Mouse (Mus musculus) spleen, embryonic (tissue): ENCODE data around the gene Clip2.
"Not testable (repeated sequence)": the region's sequence is repeated elsewhere in the genome, so short reads cannot be mapped to it uniquely, and the experiment has no call there.

ENCODE experiments used
- CTCF ChIA-PET: fragments of 350-600 bp; sonication (Branson Sonifier 250); formaldehyde crosslinking; loops from one replicate; lab custom pipeline; 2022; lab: Charles Lee

Gene Clip2

DNA sequence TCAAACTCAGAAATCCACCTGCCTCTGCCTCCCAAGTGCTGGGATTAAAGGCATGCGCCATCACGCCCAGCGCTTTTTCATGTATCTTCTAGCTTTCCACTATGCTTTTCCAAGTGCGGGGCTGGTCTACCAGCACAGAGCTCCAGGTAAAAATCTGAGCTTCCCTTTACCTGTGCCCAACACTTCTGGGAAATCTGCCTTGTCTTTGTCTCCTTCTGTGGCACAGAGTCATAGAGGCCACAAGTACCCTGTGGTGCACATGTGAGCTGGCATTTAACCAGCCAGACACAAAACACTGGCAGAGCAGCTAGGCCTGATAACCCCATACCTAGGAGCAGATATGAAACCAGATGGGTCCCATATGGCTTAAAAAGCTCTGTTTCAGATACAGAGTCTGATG is 59.3 kb downstream of the Clip2 start:
- CTCF ChIA-PET = interaction anchor here (1.5 to 2.4 kb wide), 3 partner anchors 10 to 211 kb away, joined by 3 to 12 read pairs (median 3); no protein-coding TSS in a partner anchor

DNA sequence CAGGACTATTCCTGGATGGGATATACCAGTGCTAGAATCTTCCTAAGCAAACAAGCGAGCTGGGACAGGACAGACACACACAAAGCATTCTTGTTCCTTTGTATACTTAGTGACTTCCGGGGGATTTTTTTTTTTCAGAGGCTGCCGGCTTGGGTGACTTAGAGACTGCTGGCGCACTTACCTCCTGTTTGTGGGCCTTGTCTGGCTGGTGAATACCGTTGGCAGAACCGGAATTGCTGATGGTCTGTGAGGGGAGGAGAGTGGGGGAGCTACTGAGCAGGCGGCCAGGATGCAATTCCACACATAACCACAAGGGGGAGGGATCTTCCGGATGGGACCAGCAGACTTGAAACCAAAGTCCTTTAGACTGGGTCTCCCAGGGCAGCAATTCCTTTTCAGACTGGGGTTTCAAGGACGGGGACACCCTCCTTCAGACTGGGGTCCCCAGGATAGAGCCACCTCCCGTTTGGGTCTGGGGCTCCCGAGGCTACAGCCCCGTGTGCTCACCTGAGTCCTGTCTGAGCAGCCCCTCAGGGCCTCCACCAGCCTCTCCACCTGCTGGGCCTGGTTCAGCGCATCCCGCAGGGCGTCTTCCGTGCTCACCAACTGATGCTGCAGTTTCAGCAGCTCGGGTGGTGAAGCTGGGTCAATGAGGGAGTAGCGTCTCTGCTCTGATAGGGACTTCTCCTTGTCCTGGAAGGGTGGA is 60.4 kb downstream of the Clip2 start:
- CTCF ChIA-PET = interaction anchor here (0.7 to 1.5 kb wide), 3 partner anchors 84 to 700 kb away, joined by 3 to 7 read pairs (median 3); no protein-coding TSS in a partner anchor

DNA sequence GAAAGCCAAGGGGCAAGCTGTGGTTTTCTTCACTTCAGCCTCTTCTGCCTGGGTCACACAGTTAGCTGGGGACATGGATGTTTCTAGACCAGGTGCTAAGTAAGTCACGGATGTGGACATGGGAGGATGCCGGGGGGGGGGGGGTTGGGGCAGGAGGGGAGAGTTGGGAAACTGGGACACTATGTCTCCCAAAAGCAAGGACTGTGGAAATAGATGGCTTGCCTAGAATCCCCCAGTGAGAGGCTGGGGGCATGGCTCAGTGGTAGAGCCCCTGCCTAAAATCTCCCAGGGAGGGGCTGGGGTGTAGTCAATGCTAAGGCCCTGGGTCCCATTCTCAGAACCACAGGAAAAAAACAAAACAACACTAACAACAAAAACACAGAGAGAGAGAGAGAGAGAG is 61.0 kb downstream of the Clip2 start:
- CTCF ChIA-PET = interaction anchor here (0.7 to 1.0 kb wide), 3 partner anchors 83 to 701 kb away, joined by 3 to 7 read pairs (median 3); no protein-coding TSS in a partner anchor

DNA sequence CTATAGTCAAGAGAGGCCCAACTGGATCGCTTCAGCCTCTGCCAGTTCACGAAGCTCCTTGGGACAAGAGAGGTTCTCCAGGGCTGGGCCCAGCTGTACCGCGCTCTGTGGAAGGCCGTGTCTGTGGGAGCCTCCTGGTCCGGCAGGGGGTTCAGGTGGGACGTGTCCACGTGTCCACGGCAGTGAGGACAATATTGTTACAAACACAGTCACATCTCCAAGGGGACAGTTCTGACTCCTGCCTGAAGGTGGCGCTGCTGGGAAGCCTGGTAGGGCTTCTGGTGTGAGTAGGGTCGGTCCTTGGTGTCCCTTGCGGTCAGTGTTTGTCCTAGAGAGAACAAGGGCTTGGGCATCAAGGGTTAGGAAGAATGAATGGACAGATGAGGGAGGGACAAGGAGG is 61.8 kb downstream of the Clip2 start:
- CTCF ChIA-PET = interaction anchor here (1.0 kb wide), 1 partner anchor 212 kb away, joined by 3 read pairs; no protein-coding TSS in a partner anchor

DNA sequence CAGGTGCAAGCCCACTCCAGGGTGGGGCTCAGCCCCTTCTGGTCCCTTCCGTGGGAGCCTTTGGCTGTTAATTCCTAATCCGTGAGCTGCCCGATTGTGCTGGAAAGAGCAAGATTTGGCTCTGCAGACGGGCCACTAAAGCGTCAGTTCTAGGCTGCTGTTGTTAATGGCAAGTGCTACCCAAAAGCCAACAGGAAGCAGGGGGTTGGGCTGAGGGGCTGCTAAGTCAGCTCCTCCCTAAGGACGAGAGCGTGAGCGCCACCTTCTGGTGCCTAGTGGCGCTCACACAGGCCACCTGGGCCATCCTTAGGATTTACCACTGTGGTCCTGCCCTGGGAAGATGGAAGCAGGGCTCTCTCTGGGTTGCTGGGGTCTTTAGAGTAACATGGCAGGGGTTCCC is 62.7 kb downstream of the Clip2 start:
- CTCF ChIA-PET = interaction anchor here (0.6 to 1.1 kb wide), 4 partner anchors 10 to 212 kb away, joined by 3 to 4 read pairs (median 4); no protein-coding TSS in a partner anchor

DNA sequence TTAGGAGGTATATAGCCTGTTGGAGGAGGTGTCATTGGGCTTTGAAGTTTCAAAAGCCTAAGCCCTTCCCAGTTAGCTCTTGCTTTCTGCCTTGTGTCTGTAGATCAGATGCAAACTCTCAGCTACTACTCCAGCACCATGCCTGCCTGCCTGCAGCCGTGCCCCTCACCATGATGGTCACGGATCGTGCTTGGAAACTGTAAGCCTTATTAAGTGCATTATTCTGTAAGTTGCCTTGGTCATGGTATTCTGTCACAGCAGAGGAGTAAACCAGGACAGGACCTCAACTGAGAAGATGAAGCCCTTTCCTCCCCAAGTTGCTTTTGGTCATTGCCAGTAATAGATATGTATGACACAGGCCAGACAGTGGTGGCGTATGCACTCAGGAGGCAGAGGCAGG is 63.6 kb downstream of the Clip2 start:
- CTCF ChIA-PET = interaction anchor here (1.1 kb wide), 1 partner anchor 206 kb away, joined by 3 read pairs; no protein-coding TSS in a partner anchor

DNA sequence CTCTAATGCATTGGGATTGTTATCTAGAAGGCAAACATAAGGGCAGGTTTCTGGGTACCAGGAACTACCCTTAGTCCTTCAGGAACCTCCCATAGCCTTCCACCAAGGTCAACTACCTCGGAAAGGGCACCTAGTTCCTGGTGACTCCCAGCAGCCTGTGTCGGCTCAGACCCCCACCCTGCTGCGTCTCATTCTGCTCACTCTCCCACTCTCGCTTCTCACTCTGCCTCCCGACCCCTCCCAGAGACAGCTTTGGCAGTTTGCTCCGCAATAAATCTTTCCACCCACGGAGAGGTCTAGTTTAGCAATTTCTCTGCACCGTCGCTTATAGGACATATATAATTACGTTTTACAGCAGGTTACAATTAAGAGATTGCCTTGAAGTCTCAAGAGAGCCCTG is 64.2 kb downstream of the Clip2 start:
- CTCF ChIA-PET = no interaction called here

DNA sequence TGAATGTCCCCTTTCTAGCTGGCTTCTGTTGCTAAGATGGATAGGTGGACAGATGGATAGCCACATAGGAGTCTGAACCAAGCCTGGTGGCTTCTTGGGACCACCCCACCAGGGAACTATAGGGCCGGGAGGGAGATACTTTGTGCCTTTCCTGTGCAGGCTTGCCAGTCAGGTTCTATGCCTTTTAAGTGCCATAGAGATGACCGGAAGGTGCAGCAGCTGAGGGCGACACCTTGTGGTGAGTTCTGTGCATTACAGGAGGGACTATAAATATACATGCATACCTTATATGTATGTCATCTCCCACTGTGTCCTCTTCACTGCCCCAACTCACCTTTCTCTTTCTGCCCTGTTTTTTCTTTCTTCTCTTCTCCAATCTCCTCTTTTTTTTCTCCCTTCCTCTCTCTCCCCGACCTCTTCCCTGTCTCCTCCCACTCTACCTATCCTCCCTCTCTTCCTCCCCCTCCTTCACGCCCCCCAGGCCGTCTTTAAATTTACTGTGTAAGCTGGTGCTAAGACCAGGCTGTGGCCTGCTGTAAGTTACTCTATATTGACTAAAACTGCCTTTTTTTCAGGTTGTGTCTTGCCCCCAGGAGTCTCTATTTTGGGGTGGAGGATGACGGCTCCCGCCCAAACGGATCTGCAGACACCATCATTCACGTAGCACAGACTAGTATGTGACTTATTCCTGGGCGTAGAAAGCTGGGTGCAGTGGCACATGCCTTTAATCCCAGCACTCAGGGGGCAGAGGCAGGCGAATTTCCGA is 66.2 kb downstream of the Clip2 start:
- CTCF ChIA-PET = interaction anchor here (0.6 to 1.5 kb wide), 2 partner anchors 112 to 206 kb away, joined by 4 to 5 read pairs; no protein-coding TSS in a partner anchor

DNA sequence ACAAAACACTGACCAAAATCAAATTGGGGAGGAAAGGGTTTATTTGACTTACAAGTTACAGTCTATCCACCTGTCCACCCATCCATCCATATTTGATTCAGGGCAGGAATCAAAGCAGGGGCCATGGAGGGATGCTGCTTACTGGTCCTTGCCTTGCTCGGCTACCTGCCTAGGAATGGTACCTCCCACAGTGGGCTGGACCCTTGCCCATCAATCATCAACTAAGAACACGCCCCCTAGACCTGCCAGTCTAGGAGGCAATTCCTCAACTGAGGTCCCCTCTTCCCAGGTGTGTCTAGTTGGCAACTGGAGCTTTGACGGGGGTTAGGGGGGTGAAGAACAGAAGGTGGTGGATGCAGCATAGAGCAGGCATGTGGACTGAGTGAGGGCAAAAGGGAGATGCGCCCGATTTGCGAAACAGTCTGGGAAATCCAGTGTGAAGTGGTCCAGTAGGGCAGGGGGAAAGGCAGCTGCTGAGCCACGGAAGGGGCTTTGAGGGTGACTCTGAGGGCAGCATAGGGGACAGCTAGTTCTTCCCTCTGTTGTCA is 67.0 kb downstream of the Clip2 start:
- CTCF ChIA-PET = interaction anchor here (0.6 to 1.5 kb wide), 2 partner anchors 112 to 206 kb away, joined by 4 to 5 read pairs; no protein-coding TSS in a partner anchor

DNA sequence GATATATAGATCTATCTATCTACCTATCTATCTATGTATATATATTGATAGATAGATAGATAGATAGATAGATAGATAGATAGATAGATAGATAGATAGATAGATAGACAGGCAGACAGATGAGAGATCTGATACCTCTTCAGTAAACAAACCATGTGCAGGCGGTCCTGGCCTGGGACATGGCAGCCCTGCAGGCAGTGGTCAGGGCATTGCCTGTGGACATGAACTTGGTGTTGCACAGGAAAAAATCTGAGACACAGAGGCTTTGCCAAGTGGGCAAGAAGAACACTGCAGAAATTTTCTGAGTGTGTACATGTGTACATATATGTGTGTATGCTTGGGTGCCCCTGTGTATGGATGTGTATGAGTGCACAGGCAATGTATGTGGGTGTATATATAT is 68.9 kb downstream of the Clip2 start:
- CTCF ChIA-PET = no interaction called here

DNA sequence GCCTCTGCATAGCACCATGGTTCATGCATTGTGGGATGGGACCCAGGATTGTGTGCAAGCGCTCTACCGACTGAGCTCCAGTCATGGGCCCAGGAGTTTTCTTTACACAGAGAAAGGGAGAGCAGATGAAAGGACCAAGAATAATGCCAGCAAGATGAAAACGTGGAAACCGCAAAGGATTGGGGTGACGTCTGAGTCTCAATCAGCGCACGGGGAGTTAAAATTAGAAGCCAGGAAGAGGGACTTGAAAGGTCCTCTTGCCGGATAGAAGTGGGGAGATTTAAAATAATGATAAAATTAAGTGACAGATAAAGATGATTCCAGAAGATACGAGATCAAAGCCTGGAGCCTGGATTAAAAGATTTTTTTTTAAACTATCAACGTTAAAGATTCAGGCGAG is 69.9 kb downstream of the Clip2 start:
- CTCF ChIA-PET = no interaction called here

DNA sequence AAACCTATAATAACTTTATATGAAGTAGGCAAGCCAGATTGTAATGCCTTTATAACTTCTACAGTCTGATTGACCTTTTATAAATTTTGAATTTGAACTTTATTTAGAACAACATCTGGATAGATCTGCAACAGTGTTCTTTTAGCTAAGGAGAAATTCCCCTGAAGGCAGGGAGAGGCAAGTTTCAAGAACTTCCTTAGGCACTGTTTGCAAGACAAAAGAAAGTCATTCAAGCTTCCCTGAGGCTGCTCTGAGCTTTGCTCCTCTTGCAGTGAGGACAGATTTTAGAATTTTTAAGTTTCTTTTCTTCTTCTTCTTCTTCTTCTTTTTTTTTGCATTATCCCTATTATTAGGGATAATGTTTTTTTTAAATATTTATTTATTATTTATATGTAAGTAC is 73.3 kb downstream of the Clip2 start:
- CTCF ChIA-PET = not testable (repeated sequence)

DNA sequence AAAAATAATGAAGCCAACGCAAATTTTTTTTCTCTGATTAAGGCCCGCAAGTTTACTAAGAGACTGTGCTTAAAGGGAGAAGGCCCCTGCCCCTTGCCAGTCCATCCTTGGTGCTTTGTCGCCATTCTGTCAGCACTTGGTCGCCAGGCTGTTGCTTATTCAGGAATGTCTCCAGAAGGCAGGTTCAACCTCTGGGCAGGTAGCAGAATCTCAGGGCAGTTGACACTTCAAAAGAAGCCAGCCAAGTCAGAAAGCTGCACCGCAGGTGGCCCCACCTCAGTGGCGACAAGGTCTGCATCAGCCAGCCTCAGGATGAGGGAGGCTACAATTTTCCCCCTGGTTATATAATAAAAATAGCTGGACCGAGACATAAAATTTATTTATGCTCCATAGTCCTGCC is 76.5 kb downstream of the Clip2 start:
- CTCF ChIA-PET = not testable (repeated sequence)

DNA sequence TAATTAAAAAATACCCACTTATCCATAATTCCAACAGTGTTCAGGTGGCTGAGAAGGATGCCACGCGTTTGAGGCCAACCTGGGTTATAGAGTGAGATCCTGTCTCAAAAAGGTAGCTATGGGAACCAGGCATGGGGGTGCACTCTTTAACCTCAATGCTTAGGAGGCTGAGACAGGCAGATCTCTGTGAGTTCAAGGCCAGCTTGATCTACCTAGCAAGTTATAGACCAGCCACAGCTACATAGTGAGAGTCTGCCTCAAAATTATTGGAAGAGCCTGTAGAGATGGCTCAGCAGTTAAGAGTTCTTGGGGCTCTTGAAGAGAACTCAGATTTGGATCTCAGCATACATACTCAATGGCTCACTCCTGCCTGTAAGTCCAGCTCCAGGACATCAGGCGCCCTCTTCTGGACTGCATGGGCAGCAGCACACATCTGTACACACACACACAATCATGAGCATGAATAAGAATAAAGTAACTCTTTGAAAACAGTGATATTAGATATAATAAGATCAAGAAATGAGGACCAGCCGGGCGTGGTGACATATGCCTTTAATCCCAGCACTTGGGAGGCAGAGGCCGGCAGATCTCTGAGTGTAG is 77.1 kb downstream of the Clip2 start:
- CTCF ChIA-PET = no interaction called here

DNA sequence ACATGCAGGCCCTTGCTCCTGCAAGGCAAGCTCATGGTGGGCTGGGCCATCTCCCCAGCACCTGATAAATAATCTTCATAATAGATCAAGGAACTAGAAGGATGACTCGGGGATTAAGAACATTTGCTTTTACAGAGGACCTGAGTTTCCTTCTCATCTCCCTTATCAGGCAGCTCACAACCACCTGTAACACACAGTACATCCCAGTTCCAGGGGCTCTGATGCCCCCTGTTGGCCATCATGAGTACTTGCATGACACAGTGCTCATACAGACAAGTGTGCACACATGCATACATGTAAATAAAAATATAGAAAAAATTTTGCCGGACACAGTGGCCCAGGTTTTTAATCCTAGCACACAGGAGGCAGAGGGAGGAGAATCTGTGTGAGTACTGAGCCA is 78.3 kb downstream of the Clip2 start:
- CTCF ChIA-PET = interaction anchor here (0.5 kb wide), 1 partner anchor 1569 kb away, joined by 30 read pairs; no protein-coding TSS in a partner anchor

DNA sequence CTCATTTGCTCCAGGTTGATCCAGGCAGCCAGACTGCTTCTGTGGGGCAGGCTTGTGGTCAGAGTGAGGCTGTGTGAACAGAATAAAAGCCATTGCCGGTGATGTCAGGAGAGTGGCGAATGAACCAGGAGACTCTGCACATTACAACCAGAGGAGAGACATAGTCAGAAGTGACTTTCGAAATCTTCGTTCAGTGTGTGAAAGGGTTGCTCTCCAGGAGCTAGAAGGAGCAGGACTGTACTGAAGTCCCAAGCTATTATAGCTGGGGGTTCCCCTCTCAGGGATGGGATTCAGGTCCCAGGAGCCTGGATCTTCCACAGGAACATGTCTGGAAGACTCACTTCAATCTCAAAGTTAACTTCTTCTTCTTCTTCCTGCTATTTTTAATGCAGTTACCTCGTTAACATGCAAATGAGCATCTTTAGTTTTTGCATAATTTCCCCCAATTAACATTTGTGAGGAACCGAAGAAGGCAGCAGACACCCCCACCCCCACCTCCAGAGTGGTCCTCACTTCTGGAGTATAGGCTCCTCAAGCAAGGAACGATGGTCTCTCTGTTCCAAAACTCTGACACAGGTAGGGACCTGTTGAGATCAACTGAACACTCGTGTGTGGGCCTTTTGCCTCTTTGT is 81.6 kb downstream of the Clip2 start:
- CTCF ChIA-PET = interaction anchor here (0.6 kb wide), 3 partner anchors 104 to 291 kb away, joined by 4 to 5 read pairs (median 4); no protein-coding TSS in a partner anchor

DNA sequence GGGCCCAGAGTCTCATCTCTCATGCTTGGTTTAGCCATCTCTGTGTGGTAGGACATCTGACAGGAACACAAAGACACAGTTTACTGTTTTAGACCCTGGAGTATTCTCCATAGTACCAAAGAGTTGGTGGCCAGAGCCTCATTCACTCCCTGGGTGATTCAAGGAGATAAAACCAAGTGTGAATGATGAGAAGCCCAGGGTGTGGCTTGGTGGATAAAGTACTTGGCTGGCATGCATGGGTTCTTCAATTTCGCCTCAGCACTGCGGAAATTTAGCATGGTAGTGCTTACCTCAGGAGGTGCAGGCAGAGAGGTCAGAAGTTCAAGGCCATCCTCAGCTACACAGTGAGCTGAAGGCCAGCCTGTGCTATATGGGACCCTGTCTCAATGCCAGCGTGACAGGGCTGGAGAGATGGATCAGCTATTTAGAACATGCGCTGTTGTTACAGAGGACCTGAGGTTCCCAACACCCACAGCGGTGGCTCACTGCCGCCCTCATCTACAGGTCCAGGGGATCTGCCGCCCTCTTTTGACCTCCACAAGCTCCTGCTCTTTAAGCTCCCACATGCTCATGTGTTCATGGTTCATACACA is 82.6 kb downstream of the Clip2 start:
- CTCF ChIA-PET = interaction anchor here (0.6 kb wide), 1 partner anchor 234 kb away, joined by 4 read pairs; no protein-coding TSS in a partner anchor

DNA sequence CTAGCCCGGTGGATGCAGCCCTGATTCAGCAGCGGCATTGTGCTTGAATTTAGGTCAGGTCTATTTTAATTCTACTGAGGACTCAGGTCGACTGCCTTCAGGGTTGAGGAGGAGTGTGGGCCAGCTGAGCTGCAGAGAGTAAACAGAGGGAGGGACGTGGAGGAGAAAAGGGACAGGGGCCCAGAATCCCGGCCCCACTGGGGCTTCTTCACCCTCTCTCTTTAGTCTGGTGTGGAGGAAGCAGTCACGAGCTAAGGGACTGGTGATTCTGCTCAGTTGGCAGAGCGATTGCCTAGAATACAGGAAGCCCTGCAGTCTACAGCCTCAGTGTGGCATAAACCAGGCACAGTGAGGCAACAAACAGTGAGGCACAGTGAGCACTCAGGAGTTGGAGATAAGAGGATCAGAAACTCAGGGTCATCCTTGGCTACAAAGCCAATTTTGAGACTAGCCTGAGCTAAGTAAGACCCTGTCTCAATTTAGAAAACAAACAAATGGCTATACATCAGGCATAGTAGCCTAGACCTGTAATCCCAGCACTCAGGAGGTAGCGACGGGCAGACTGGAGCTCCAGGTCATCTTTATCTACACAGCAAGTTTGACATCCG is 84.0 kb downstream of the Clip2 start:
- CTCF ChIA-PET = no interaction called here

DNA sequence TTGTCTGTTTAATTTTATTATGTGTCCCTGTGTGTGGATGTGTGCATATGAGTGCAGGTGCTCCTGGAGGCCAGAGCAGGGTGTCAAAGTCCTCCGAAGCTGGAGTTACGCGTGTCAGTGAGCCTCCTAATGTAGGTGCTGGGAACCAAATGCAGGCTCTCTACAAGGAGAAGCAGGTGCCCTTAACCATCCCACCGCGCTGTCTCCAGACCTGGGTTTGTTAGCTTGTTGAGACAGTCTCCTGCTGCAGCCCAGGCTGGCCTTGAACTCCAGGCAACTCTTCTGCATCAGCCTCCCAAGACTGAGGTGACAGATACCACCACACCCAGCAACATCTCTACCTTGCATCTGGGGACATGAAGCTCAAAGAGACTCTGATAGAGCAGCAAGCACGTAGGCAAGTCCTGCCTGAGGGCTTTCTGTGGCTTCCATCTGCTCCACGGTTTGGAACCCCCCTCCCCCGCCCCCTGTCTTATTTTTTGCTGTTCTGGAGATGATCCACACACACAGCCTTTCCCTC is 85.1 kb downstream of the Clip2 start:
- CTCF ChIA-PET = no interaction called here
